Mouse (Mus musculus): Measurements from ENCODE around the gene Sfxn3.
A peak's percentile ranks its signal among the peaks of the same experiment; 100 is the strongest.

Gene Sfxn3

GRCm38 (mm10) chr19:45047417-45047934, at the start of gene Sfxn3:
Sfxn3 (plus strand) TSS chr19:45047503.
- Histone ChIP-seq H3K9me3 (ENCODE audit: low read length) (no peaks in the 10 kb centered on the region), H3K4me3 (replicated peaks; ENCODE audit: low read length) (peak within 1 kb of the TSS; percentile 74), H3K4me1 (replicated peaks; ENCODE audit: low read depth, low read length) (peaks cover 63% of the 10 kb centered on the region), H3K27me3 (ENCODE audit: insufficient read depth, low read length) (peaks cover 80% of the 10 kb centered on the region), H3K36me3 (ENCODE audit: insufficient read depth, low read length) (peaks cover 2% of the 10 kb centered on the region; the same call in 1 of the 2 replicates)
- TF ChIP-seq CTCF (conservative IDR thresholded peaks at IDR 0.05; ENCODE audit: low read length) (peak; percentile 70), NANOG (IDR thresholded peaks at IDR 0.05; ENCODE audit: borderline replicate concordance, low read length) (no peak)

- TF ChIP-seq POU5F1 (IDR thresholded peaks at IDR 0.05; ENCODE audit: borderline replicate concordance, low read length) (no peak), NANOG (IDR thresholded peaks at IDR 0.05; ENCODE audit: borderline replicate concordance, low read length) (no peak), CTCF (conservative IDR thresholded peaks at IDR 0.05; ENCODE audit: low read length) (no peak)
- H3K36me3 ChIP-seq (ENCODE audit: insufficient read depth, low read length) = peaks cover 59% of the 10 kb centered on the region
- peaks cover 47% of the 10 kb centered on the region for H3K4me1 ChIP-seq (replicated peaks; ENCODE audit: low read depth, low read length)
- no peak overlapping the region for H3K4me3 ChIP-seq (replicated peaks; ENCODE audit: low read length)
- H3K9me3 ChIP-seq (ENCODE audit: low read length) = no peaks in the 10 kb centered on the region
- no peaks in the 10 kb centered on the region for H3K27me3 ChIP-seq (ENCODE audit: insufficient read depth, low read length)
These were observed 49.5 kb upstream of the Sfxn3 start for GRCm38 (mm10) chr19:44997786-44998185.

- TF ChIP-seq NANOG (IDR thresholded peaks at IDR 0.05; ENCODE audit: borderline replicate concordance, low read length) (no peak), CTCF (conservative IDR thresholded peaks at IDR 0.05; ENCODE audit: low read length) (no peak), POU5F1 (IDR thresholded peaks at IDR 0.05; ENCODE audit: borderline replicate concordance, low read length) (no peak)
- Histone ChIP-seq H3K27me3 (ENCODE audit: insufficient read depth, low read length) (no peaks in the 10 kb centered on the region), H3K9me3 (ENCODE audit: low read length) (no peaks in the 10 kb centered on the region), H3K4me1 (replicated peaks; ENCODE audit: low read depth, low read length) (peaks cover 62% of the 10 kb centered on the region), H3K36me3 (ENCODE audit: insufficient read depth, low read length) (peaks cover 75% of the 10 kb centered on the region), H3K4me3 (replicated peaks; ENCODE audit: low read length) (no peak overlapping the region)
These were observed 47.7 kb upstream of the Sfxn3 start for GRCm38 (mm10) chr19:44999647-45000046.

GRCm38 (mm10) chr19:45002301-45002700, 45.0 kb upstream of the Sfxn3 start:
- H3K27me3 ChIP-seq (ENCODE audit: insufficient read depth, low read length) = no peaks in the 10 kb centered on the region
- TF ChIP-seq CTCF (conservative IDR thresholded peaks at IDR 0.05; ENCODE audit: low read length) (peak; percentile 23), POU5F1 (IDR thresholded peaks at IDR 0.05; ENCODE audit: borderline replicate concordance, low read length) (no peak)
- no peak overlapping the region for H3K4me3 ChIP-seq (replicated peaks; ENCODE audit: low read length)
- peaks cover 80% of the 10 kb centered on the region for H3K36me3 ChIP-seq (ENCODE audit: insufficient read depth, low read length)
- peaks cover 58% of the 10 kb centered on the region for H3K4me1 ChIP-seq (replicated peaks; ENCODE audit: low read depth, low read length)
- H3K9me3 ChIP-seq (ENCODE audit: low read length) = no peaks in the 10 kb centered on the region

GRCm38 (mm10) chr19:45003740-45004516, 43.4 kb upstream of the Sfxn3 start:
- no peaks in the 10 kb centered on the region for H3K9me3 ChIP-seq (ENCODE audit: low read length)
- H3K36me3 ChIP-seq (ENCODE audit: insufficient read depth, low read length) = peaks cover 80% of the 10 kb centered on the region
- H3K4me1 ChIP-seq (replicated peaks; ENCODE audit: low read depth, low read length) = peaks cover 66% of the 10 kb centered on the region
- TF ChIP-seq POU5F1 (IDR thresholded peaks at IDR 0.05; ENCODE audit: borderline replicate concordance, low read length) (no peak), CTCF (conservative IDR thresholded peaks at IDR 0.05; ENCODE audit: low read length) (no peak), NANOG (IDR thresholded peaks at IDR 0.05; ENCODE audit: borderline replicate concordance, low read length) (no peak)
- H3K4me3 ChIP-seq (replicated peaks; ENCODE audit: low read length) = peak overlapping the region; percentile 37; the same call in 1 of the 2 replicates
- H3K27me3 ChIP-seq (ENCODE audit: insufficient read depth, low read length) = no peaks in the 10 kb centered on the region

GRCm38 (mm10) chr19:45005444-45005843, 41.9 kb upstream of the Sfxn3 start, which contains the start of gene Twnk:
Twnk (plus strand) TSS chr19:45005663.
- Histone ChIP-seq H3K4me1 (replicated peaks; ENCODE audit: low read depth, low read length) (peaks cover 78% of the 10 kb centered on the region), H3K27me3 (ENCODE audit: insufficient read depth, low read length) (no peaks in the 10 kb centered on the region), H3K36me3 (ENCODE audit: insufficient read depth, low read length) (peaks cover 79% of the 10 kb centered on the region), H3K4me3 (replicated peaks; ENCODE audit: low read length) (peak within 1 kb of the TSS; percentile 99), H3K9me3 (ENCODE audit: low read length) (no peaks in the 10 kb centered on the region)
- TF ChIP-seq CTCF (conservative IDR thresholded peaks at IDR 0.05; ENCODE audit: low read length) (no peak), POU5F1 (IDR thresholded peaks at IDR 0.05; ENCODE audit: borderline replicate concordance, low read length) (no peak), NANOG (IDR thresholded peaks at IDR 0.05; ENCODE audit: borderline replicate concordance, low read length) (no peak)

GRCm38 (mm10) chr19:45005957-45006712, 41.2 kb upstream of the Sfxn3 start, which contains the start of gene Mrpl43:
Mrpl43 (minus strand) TSS chr19:45006442.
- Histone ChIP-seq H3K4me3 (replicated peaks; ENCODE audit: low read length) (peak within 1 kb of the TSS; percentile 99), H3K36me3 (ENCODE audit: insufficient read depth, low read length) (peaks cover 80% of the 10 kb centered on the region), H3K4me1 (replicated peaks; ENCODE audit: low read depth, low read length) (peaks cover 82% of the 10 kb centered on the region), H3K27me3 (ENCODE audit: insufficient read depth, low read length) (no peaks in the 10 kb centered on the region), H3K9me3 (ENCODE audit: low read length) (no peaks in the 10 kb centered on the region)
- no peak for TF ChIP-seq CTCF (conservative IDR thresholded peaks at IDR 0.05; ENCODE audit: low read length)
- no peak for TF ChIP-seq POU5F1 (IDR thresholded peaks at IDR 0.05; ENCODE audit: borderline replicate concordance, low read length)
- no peak for TF ChIP-seq NANOG (IDR thresholded peaks at IDR 0.05; ENCODE audit: borderline replicate concordance, low read length)

GRCm38 (mm10) chr19:45007021-45007420, 40.3 kb upstream of the Sfxn3 start:
- TF ChIP-seq CTCF (conservative IDR thresholded peaks at IDR 0.05; ENCODE audit: low read length) (no peak), POU5F1 (IDR thresholded peaks at IDR 0.05; ENCODE audit: borderline replicate concordance, low read length) (no peak), NANOG (IDR thresholded peaks at IDR 0.05; ENCODE audit: borderline replicate concordance, low read length) (no peak)

More at GRCm38 (mm10) chr19:45007021-45007420, 40.3 kb upstream of the Sfxn3 start:
- Histone ChIP-seq H3K36me3 (ENCODE audit: insufficient read depth, low read length) (peaks cover 82% of the 10 kb centered on the region), H3K4me3 (replicated peaks; ENCODE audit: low read length) (peak overlapping the region; percentile 99), H3K4me1 (replicated peaks; ENCODE audit: low read depth, low read length) (peaks cover 83% of the 10 kb centered on the region), H3K9me3 (ENCODE audit: low read length) (no peaks in the 10 kb centered on the region), H3K27me3 (ENCODE audit: insufficient read depth, low read length) (no peaks in the 10 kb centered on the region)
